Mouse (Mus musculus): ENCODE results near the gene Dppa3.

The Dppa3 gene

DNA sequence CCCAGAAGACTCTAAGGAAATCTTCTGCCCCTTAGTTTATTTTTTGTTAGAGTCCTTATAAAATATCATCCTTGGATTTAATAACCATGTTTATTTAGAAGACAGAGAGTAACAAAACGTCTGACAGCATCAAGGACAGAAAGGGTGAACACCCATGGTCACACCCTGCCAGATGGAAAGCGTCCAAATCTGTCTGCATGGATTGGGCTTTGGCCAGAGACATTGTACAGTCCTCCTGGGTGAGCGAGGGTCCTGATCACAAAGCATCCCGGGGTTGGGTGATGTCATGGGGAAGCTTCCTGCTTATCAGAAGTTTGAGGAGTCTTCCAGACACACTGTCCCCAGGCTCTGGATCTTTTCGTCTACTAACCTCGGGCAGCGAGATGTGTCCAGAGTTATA, 39.7 kb downstream of the Dppa3 start:
- DNase-seq (ENCODE audit: extremely low read depth, low read depth, low spot score), result no peak

DNA sequence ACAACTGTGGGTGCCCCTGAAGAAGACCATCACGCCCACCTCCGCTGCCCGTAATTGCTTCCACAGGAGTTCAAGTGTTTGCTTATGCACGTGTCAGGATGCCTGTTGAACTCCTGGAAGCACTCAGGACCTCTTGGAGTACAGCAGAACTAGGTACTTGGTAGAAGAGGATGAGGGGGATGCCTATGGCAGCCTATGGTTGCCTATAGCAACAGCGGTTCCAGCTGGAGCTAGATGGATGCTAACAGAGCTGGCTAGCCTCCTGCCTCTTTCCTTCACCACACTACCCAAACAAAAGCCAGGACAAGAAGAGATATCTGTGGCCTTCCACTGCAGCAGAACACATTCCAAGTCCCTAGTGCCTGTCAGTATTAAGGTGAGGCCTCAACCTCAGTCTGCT, 41.5 kb downstream of the Dppa3 start:
- no peak for DNase-seq (ENCODE audit: extremely low read depth, low read depth, low spot score)

GRCm38 (mm10) chr6:122668823-122669222, 42.6 kb downstream of the Dppa3 start:
- no peak for DNase-seq (ENCODE audit: extremely low read depth, low read depth, low spot score)

DNA sequence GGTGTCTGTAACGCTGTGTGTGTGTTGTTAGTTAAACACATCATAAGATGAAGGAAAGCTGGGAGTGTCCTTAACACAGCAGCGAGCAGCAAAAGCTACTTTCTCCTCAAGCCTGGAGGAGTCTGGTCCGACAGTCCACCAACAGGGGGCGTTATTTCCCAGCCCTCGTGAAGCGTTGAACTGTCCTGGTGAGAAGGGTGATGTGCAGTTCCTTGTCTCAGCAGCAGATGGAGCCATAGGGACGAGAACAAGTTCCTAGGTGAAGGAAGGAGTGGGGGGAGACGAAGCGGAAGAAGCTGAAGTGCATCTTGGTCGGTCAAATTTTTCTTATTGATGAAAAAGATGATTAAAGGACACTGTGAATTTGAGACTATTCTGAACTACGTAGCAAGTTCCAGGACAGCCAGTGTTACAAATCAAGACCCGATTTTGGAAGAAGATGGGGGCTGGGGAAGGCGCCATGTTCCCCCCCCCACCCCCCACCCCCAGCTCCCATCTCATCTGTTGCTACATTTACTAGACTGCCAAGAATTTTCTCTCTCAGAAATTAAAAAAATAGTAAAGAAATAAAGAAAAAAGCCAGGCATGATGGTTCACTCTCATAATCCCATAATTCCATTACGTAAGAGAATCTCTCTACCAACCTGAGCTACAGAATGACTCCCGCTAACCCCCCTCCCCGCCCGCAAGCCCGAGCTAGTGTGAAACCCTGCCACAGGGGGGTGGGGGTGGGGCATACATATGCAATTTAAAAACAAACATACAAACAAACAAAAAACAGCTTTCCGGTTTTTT, 43.4 kb downstream of the Dppa3 start:
- DNase-seq (ENCODE audit: extremely low read depth, low read depth, low spot score), result peak; percentile 31

GRCm38 (mm10) chr6:122670201-122670551, 44.0 kb downstream of the Dppa3 start:
- no peak for DNase-seq (ENCODE audit: extremely low read depth, low read depth, low spot score)

DNA sequence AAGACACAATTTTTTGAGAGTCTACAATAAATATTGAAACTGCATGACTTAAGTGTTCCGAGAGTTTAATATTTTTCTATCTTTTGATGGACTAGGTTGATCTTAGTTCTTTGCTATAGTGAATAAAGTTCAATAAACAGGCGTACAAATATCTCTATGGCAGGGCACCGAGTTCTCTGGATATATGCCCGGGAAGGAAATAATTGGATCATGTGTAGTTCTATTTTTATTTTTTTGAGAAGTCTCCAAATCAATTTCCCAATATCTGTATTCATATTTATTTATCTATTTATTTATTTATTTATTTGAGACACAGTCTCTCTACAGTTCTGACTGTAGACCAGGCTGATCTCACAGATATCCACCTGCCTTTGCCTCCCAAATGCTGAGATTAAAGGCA, 44.6 kb downstream of the Dppa3 start:
- DNase-seq (ENCODE audit: extremely low read depth, low read depth, low spot score), result no peak

GRCm38 (mm10) chr6:122672746-122673145, 46.5 kb downstream of the Dppa3 start:
- DNase-seq (ENCODE audit: extremely low read depth, low read depth, low spot score), result no peak
